Mouse (Mus musculus) thymus, adult 18-20 months (tissue): ENCODE measurements at regions not wholly inside any gene's neighbourhood (a gene's known extent, or its start where the extent isn't known, plus 50 kb on each side); places are given as distances from the start of the nearest gene placed in this dataset.

Experiments
- DNase-seq, 2 experiments: peaks; one replicate each; pipeline ENCODE4 v3.0.0; 2022; ENCODE audit warnings: mixed read lengths in 2 of 2

DNA sequence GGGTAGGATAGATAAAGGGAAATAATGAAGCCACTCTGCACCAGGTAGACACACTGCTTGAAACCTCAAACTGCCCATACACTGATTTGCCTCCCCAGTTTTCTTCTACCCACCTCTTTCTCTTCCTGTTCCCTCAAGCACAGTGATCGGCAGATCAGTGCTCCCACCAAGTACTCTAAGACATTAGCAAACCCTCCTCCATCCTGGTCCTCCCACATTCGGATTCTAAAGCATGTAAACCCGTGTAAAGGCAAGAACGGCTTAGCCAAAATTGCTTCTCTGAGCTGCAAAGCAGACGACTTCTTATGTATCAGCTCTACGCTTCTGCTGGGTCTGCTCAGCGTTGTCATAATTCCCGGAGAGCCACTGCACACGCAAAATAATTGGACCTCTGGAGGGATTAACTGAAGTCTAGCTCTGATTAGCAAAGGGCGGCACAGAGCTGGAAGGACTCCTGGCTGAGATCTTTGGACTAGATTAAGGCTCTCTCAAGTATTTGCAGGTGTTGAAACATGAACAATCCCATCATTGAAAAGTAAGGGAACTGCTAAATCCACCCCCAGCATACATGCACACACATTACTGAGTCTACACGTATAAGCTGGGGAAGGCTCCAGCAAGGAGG lies 67.2 kb downstream of the Mtx3 start:
- DNase-seq = no peak

DNA sequence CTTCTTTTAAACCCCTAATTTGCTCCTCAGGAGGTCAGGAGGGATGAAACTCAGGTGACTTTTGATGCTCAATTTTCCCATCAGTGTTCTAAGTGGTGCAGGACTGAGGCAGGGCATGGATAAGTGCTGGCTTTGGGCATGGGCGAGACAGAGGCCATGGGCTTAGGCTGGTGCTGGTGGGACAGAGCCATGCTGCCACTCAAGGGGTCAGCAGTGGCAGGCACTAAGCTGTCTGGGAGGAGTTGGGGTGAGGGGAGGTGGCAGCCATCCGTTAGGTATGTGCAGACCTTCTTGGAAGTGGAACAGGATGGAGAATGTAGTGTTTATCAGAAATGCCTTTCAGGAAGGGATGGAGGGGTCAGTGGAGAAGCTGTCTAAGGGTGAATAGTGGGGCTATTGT lies 68.1 kb downstream of the Mtx3 start:
- DNase-seq = no peak

DNA sequence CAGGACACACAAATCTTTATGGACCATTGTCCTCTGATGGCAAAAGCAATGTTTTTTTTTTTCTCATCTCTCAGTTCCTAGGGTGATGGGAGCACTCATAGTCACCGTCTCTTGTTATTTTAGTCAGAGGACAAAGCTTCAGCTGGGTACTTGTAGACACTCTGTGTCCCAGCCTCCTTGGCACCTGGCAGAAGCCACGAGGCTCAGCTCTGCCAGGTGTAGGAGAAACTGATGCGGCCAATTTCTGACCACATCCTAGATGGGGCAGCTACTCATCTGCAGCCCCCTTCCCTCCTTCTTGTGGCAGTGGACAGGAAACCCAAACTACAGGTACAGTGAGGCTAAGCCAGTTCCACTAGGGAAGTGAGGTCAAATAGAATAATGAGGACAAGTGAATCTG lies 70.1 kb downstream of the Mtx3 start:
- no peak for DNase-seq

DNA sequence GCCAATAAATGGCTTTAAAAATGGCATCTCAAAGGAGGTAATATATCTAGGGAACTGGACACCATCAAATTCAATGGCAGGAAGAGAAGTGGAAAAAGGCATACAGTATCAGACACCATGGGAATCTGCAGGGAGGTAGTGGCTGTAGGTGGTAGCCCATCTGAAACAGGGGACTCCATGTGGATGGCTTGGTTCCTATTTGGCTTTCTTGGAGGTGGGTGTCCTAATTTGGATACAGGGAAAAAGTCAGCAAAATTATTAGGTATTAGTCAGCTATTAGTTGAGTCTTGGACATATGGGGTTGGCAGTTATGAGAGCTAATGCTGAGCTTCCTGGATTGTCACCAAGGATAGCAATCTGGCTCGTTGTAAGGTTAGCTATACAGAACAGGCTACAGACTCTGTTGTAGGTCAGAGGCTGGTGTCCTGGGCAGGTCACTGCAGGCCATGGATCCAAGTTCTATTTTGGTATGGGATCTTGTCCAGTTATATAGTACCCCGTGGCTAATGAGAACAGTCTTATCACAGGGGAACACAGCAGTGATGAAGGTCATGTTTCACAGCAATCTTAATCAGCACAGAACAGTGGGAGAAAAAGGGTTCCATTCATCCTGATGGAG lies 70.8 kb downstream of the Mtx3 start:
- no peak for DNase-seq

DNA sequence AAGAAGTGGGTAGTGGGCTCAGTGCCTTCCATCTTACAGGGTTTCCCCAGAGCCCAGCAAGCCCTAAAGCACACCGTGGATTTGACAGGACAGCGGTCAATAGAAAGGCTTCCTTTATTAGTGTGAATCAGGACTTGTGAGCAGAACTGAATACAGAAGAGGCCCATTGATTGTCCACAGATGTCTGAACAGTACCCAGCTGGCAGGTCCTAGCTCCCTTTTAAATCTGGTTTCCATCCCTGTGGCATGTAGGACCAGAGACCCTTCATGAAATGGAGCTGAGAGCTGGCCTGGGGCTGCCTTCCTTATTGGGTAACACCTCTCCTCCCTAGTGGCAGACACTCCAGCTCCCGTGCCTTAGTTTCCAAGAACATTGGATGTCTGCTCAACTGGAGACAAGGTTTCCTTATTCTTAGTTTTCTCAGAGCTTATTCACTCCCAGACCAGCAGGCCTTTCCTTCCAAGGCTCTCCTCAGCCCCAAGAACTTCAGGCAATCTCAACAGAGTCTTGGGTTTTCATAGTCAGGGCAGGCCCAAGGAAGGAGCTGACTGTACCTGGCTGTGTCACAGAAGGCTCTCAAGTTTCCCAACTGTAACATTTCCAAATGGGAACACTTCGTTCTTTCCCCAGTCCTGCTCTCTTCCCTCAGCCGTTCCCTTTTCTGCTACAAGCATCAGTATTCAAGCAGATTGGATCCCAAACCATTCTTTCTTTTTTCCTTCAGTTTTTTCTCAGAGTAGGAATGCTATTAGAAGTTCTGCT lies 71.6 kb downstream of the Mtx3 start:
- no peak for DNase-seq

DNA sequence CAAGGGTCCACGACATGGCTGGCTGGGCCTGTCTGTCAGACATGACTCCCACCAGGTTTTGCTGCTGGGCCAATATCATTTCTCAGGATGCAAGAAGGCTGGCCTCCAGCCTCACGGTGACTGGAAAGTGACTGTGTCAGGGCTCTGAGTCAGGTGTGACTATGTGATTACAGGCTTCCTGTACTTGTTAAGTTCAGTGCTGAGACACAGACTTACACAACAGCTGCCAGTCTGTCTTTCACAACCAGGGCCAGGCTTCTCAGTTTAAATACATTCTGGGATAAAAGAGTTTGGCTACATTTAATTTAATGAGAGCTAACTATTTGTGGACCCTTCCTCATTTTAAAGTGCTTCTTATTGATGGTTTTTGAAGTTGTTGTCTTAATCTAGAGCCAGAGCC lies 75.3 kb downstream of the Mtx3 start:
- no peak for DNase-seq

DNA sequence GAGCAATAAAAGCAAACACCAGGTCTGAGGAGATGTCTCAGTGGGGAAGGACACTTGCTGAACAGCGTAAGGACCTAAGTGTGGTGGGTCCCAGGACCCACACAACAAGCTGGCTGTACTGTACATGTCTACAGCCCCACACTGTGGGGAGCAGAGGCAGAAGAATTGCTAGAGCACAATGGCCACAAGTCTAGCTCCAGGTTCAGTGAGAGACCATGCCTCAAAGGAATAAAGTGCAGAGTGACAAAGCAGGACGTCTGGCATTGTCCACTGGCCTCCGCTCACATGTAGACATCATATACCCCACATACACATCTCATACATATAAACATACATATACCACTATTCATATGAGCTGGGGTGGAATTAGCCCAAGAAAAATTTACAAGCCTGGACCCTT lies 77.4 kb downstream of the Mtx3 start:
- no peak for DNase-seq

DNA sequence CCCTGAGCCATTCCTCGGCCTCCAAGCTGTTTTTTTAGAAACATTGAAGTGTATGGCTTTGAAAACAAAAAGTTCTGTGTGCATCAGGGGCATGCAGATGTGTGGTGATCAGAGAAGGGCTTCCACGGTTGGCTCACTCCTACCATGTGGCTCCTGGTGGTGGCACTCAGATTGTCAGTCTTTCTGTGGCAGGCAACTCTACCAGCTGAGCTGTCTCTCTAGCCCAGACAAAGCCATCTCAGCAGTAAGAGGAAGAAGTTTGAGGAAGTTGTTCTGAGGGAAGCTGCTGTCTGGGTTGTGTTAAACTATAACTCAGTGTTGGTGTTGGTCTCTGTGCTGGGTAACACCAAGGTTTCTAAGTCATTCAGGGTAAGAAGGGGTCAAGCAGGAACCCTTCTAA lies 78.9 kb downstream of the Mtx3 start:
- no peak for DNase-seq

DNA sequence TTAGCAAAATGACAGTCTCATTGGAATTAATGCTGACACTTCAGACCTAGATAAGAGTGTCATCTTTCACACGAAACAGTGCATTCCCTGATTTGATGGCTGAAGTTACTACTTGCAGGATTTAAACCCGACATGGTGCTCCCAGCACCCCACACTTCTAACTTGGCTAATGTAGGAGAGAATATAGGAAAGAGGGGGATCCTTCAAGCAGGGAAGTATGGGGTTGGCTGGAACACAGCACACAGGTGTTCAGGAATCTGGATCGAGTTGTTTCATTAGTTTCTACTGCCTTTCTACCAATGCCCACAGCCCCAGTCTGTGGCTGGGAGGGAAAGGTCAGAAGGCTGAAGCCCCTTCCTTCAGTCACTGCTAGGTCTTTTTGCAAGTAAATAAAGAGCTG lies 79.5 kb downstream of the Mtx3 start:
- DNase-seq = no peak

DNA sequence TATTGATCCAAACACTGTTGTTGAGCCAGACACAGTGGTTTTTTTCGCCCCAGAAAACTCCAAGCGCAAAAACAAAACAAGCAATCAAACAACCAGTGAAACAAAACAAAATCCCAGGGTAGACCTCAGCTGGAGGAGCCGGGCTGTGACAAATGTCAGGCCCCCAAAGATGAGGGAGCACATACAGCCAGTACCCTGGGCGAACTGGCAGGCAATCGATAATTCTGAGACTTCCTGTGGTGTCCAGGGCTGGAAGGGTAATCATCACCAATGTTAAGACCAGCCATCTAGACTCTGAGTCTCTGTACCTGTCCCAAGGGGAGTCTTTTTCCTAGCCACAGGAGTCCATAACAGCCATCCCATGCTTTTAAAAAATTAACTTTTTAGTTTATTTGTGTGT lies 80.6 kb downstream of the Mtx3 start:
- no peak for DNase-seq

DNA sequence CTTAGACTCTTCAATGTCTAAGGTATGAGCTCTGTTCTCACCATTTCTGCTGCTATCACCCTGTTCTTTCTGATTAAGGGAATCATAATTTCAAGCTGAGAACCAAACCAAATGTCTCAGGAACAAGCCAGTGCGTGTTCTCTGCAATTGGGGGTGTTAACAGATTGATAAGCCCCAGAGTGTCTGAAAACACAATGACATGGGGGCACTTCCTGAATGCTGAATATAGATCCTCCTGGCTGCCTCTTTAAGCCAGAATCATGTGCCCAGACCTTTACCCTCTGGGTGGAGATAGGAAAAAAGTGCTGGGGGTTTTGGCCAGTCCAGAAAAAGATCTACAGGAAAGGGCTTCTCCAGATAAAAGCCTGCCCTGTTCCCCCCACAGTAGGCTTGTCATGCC lies 84.0 kb downstream of the Mtx3 start:
- DNase-seq = no peak

DNA sequence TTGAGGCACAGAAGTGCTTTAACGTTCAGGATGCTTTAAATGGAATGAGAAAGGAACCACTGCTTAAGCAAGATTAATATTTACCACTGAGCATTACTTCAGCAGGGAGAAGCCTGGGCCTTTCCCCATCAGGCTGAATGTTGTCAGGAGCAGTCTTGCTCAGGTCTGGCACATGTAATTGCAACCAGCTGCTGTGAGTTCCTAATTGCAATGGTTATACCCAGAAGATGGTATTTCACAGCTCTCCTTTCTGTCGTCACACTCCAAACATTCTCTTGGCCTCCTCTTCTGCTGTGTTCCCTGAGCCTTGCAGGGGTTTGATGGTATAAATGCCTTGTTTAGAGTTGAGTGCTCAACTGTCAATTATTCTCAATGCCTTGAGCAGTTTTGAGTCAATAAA lies 87.1 kb downstream of the Mtx3 start:
- DNase-seq = no peak

DNA sequence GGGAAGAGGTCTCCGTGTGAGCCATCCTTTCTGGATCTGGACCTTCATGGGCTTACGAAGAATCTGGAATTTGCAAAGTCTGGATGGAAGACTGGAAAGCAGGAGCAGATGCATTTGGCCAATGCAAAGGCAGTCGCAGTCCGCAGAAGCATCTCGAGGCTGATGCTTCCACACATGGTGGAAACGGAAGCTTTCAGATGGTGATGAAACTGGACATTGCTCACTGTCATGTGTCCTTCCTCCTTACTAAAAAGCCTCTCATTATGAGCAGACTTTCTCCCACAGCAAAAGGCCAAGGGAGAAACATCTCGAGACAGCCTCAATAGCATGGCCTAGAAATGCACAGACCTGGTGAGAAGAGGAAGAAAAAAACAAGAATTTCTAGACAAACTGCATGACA lies 94.5 kb downstream of the Mtx3 start:
- DNase-seq = no peak

DNA sequence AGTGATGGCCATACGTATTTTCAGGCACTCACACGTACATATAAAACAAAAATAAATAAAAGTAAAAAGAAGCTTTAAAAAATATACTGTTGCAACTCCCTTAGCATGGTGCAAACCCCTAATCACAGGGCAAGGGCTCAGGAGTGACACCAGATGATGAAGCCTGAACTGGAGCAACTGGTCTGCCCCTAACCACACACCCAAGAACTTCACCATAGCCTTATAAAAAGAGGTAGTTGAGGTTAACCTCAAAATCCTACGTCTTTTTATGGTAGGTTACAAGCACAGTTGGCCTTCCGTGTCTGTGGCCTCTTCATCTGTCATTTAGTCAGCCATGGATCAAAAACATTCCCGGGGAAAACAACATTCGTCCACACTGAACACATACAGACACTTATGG lies 96.0 kb downstream of the Mtx3 start:
- no peak for DNase-seq

DNA sequence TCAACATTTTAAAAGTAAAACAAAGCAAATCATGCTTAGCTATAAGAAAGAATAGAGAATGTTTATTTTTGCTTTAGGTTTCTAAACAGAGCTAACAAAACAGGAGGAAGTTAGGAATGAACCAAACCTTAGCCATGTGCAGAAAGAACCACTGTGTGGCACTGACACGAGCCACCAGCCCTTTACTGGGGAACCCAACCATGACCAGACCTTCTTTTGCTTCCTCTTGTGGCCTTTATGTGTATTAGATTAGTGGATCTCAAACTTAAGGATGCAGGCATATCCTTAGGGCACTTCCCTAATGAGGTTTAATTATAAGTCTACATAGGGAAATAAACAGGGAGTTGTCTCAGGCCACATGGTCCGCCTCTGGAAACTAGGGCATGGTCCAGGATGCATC lies 104.0 kb downstream of the Mtx3 start:
- DNase-seq = no peak

DNA sequence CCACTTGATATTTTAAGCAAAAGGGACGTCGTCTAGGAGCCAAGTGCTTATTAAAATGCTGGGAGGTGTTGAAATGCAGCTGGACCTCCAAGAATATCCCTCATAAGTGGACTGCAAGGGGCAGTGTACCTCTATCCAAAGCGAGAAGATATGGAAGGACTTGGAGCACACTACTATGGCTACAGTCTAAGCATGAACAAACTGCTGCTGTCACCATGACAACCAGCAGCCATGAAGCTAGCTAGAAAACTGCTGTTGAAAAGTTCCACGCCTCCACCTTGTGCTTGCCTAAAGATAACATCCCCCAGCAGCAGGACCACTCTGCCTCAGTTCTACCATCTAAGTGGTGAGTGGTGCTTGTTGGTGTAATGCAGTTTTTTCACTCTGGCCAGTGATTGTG lies 115.5 kb downstream of the Mtx3 start:
- DNase-seq = no peak

DNA sequence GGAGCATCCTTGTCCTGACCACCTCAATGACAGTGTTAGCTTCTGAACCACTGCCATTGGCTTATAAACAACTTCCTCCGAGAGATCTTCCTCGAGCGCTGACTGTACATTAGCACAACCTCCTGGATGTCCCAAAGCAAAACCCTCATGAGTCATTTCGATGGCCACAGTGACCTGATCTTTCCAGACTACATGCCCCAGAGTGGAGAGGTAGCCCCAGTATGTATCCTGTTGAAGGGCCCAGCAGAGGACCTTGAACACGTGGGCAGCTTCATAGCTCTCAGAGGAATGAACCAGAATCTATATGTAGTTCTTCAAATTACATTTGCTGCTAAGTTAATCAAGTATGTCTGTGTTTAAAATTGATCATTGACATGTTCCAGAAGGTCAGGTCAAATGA lies 118.1 kb downstream of the Mtx3 start:
- no peak for DNase-seq

DNA sequence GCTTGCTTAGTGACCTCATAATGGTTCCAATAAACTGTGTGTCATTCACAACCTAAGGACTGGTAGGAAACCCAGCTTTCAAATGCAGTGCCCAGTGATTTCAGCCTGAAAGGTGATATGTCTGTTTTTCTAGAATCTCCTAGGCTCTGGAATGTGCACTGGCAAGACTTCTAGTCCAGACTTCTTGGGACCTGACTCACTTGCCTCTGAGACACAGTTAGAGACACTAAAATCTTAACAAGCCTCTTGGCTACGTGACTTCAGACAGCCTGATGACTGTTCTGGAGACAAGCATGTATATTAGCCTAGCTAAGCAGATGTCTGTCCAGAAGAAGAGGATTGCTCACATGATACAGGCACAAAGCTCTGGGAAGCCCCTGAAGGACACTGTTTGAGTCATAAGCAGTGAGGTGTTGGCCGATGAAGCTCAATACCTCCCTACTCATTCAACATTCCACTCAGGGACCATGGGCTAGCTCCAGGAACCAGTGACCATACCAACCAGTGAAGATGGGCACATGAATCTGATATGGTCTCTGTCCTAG lies 118.9 kb downstream of the Mtx3 start:
- DNase-seq = no peak

DNA sequence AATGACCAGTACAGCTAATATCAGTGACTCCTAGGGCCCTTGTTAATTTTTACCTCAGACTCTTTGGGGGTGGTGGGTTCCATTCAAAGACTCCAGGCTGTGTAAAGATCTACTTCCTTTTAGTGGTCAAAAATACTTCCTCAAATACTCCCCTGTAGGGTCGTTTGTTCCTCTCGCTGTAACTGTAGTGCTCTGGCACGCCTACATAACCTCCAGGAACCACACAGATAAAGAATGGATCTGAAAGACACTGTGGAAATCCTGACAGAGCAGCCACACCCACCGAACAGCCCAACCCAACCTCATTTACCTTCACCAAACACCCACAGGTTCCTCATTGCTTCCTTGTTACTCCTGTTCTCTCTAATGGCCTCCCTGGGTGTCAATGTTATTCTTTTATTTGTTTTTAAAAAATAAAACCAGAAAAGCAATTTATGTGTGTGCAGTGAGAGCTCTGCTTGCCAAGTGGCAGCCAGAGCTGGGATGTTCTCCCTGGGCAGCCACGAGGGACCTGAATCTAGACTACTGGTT lies 119.7 kb downstream of the Mtx3 start:
- DNase-seq = no peak

DNA sequence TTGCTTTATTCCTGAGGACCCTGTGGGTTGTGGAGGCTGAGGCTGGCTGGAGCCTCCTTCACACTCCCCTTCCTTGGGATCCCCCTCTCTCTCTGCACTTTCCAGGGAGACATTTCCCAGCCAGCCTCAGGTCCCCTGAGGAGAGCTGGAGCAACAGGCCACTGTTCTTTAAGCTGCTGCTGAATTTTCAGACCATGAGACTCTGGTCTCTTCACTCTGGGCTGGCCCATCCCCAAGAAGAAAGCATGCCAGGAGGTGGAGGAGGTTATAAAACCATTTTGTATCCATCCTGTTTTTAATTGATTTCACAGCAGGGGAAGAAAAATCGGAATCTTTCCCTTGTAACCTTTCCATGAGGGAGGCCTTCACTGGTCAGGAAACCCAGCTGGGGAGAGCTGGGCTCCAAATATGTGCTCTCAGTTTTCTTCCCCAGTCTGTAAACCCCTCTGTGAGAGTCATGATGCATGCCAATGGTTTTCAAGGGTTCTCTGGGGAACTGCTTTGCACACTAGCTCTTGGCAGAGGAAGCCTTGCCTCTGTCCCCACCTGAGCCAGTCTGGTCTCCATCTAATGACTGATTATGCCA lies 122.6 kb downstream of the Mtx3 start:
- no peak for DNase-seq

DNA sequence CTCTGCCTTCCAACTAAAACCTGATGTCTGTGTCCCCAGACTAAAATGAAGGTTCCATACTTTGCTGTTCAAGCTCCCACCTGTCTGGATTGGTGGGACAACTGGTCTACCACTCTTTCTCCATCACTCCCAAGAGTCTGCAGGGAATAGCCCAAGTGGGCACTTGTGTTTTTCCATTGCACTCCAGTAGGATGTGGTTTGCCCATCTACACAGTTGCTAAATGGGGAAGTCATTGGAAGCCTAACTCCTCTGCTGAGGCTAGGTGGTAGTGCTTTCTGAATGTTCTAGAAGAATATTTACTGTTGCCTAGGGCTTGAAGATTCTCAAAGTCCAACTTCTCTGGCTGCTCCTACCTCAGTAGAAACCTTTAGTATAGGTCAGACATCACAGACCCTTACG lies 125.0 kb downstream of the Mtx3 start:
- no peak for DNase-seq

DNA sequence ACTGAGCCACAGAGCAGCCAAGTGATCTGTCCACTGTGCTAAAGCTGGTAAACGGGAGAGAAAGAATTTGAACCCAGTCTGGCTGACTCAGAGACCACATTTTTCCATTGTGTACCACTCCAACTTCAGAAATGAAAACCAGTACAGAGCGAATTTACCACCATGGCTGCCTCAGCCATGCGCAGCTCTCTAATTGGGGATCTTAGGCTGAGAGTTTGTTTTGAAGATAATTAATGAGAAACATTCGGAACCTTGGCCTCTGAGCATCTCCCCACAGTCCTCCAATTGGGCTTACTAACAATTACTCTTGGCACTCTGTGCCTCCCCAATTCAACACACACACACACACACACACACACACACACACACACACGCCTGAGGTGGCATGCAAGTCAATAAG lies 128.3 kb downstream of the Mtx3 start:
- no peak for DNase-seq

DNA sequence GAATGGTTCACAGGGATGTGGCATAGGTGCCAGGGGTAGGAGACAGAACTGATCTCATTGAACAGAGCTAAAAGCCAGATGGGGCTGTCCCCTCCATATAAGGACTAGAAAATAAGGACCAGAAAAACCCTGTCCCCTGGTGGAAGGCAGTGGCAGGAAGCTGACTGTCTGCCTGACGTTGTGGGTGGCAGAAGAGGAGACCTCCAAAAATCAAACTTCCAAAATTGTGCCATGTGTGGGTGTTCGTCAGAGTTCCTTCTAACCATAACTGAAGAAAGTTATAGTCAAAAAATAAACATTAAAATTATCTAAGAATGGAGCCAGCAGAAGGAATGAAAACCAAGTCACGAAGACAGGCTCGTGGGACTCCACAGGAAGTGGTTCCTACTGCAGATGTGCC lies 129.2 kb downstream of the Mtx3 start:
- no peak for DNase-seq
